Mouse (Mus musculus): ENCODE measurements around the gene Rpl10a. TPM values are rescaled to one million over a fixed set of nuclear protein-coding genes. Genes with fewer than 3 reads are reported as not detected.

Gene Rpl10a
- polyA plus RNA-seq, 1 experiment from 2014 or later = 365 TPM

GRCm38 (mm10) chr17:28341091-28341490 is 12.8 kb downstream of the Rpl10a start:
- Histone ChIP-seq H3K4me3 (peak overlapping the region; percentile 47), H3K27ac (peak overlapping the region; percentile 87), H3K4me1 (peaks cover 65% of the 10 kb centered on the region), H3K36me3 (peaks cover 42% of the 10 kb centered on the region), H3K9me3 (0 out of 2 replicates have a peak, but pooled peaks cover 4% of the 10 kb centered on the region), H3K27me3 (ENCODE audit: insufficient read depth, poor library complexity, severe bottlenecking) (peaks cover 8% of the 10 kb centered on the region; the same call in 1 of the 2 replicates)
- DNase-seq (ENCODE audit: low spot score) = peak; percentile 93
- WGBS = 3% methylated on average over 26 of the region's 26 CpGs

- Histone ChIP-seq H3K27me3 (ENCODE audit: insufficient read depth, poor library complexity, severe bottlenecking) (peaks cover 9% of the 10 kb centered on the region; the same call in 1 of the 2 replicates), H3K36me3 (peaks cover 18% of the 10 kb centered on the region), H3K27ac (peak overlapping the region; percentile 91), H3K4me1 (peaks cover 86% of the 10 kb centered on the region), H3K4me3 (peak overlapping the region; percentile 47), H3K9me3 (0 out of 2 replicates have a peak, but pooled peaks cover 4% of the 10 kb centered on the region)
- WGBS = 18% methylated on average over 4 of the region's 4 CpGs
- DNase-seq (ENCODE audit: low spot score) = peak; percentile 90
Observed at GRCm38 (mm10) chr17:28344050-28344607, 15.9 kb downstream of the Rpl10a start.

- peak overlapping the region; percentile 91 for H3K27ac ChIP-seq
- no peak for DNase-seq (ENCODE audit: low spot score)
- 19% methylated on average over 3 of the region's 3 CpGs for WGBS
- H3K4me3 ChIP-seq = peak overlapping the region; percentile 47
- H3K4me1 ChIP-seq = peaks cover 91% of the 10 kb centered on the region
- peaks cover 13% of the 10 kb centered on the region for H3K36me3 ChIP-seq
- 0 out of 2 replicates have a peak, but pooled peaks cover 2% of the 10 kb centered on the region for H3K9me3 ChIP-seq
- H3K27me3 ChIP-seq (ENCODE audit: insufficient read depth, poor library complexity, severe bottlenecking) = peaks cover 9% of the 10 kb centered on the region; the same call in 1 of the 2 replicates
Observed at GRCm38 (mm10) chr17:28344670-28345069, 16.4 kb downstream of the Rpl10a start.

GRCm38 (mm10) chr17:28345271-28345721 is 17.0 kb downstream of the Rpl10a start:
- Histone ChIP-seq H3K4me3 (peak overlapping the region; percentile 47), H3K4me1 (peaks cover 86% of the 10 kb centered on the region), H3K36me3 (peaks cover 6% of the 10 kb centered on the region), H3K27me3 (ENCODE audit: insufficient read depth, poor library complexity, severe bottlenecking) (peaks cover 9% of the 10 kb centered on the region; the same call in 1 of the 2 replicates), H3K9me3 (no peaks in the 10 kb centered on the region), H3K27ac (peak overlapping the region; percentile 91)
- no peak for DNase-seq (ENCODE audit: low spot score)
- WGBS = 5% methylated on average over 7 of the region's 8 CpGs

- no peak for DNase-seq (ENCODE audit: low spot score)
- Histone ChIP-seq H3K27me3 (ENCODE audit: insufficient read depth, poor library complexity, severe bottlenecking) (peaks cover 9% of the 10 kb centered on the region; the same call in 1 of the 2 replicates), H3K36me3 (peaks cover 3% of the 10 kb centered on the region; the same call in 1 of the 2 replicates), H3K9me3 (no peaks in the 10 kb centered on the region), H3K27ac (peak overlapping the region; percentile 91), H3K4me1 (peaks cover 84% of the 10 kb centered on the region), H3K4me3 (peak overlapping the region; percentile 47)
- 8% methylated on average over 10 of the region's 10 CpGs for WGBS
Observed at GRCm38 (mm10) chr17:28345882-28346281, 17.6 kb downstream of the Rpl10a start.

GRCm38 (mm10) chr17:28347327-28347726 is 19.1 kb downstream of the Rpl10a start:
- peaks cover 3% of the 10 kb centered on the region; the same call in 1 of the 2 replicates for H3K36me3 ChIP-seq
- no peaks in the 10 kb centered on the region for H3K9me3 ChIP-seq
- no peak overlapping the region for H3K4me3 ChIP-seq
- no peak overlapping the region for H3K27ac ChIP-seq
- no peak for DNase-seq (ENCODE audit: low spot score)
- WGBS = 79% methylated on average over 10 of the region's 10 CpGs
- peaks cover 23% of the 10 kb centered on the region for H3K27me3 ChIP-seq (ENCODE audit: insufficient read depth, poor library complexity, severe bottlenecking)
- H3K4me1 ChIP-seq = peaks cover 86% of the 10 kb centered on the region

- H3K27ac ChIP-seq = peak overlapping the region; percentile 75
- no peak for DNase-seq (ENCODE audit: low spot score)
- no peaks in the 10 kb centered on the region for H3K9me3 ChIP-seq
- H3K4me3 ChIP-seq = peak overlapping the region; percentile 91
- 44% methylated on average over 6 of the region's 6 CpGs for WGBS
- H3K4me1 ChIP-seq = peaks cover 82% of the 10 kb centered on the region
- H3K27me3 ChIP-seq (ENCODE audit: insufficient read depth, poor library complexity, severe bottlenecking) = peaks cover 32% of the 10 kb centered on the region
- peaks cover 3% of the 10 kb centered on the region; the same call in 1 of the 2 replicates for H3K36me3 ChIP-seq
Observed at GRCm38 (mm10) chr17:28348211-28348610, 19.9 kb downstream of the Rpl10a start.

GRCm38 (mm10) chr17:28349264-28349880 is 21.1 kb downstream of the Rpl10a start:
- H3K9me3 ChIP-seq = no peaks in the 10 kb centered on the region
- no peak for DNase-seq (ENCODE audit: low spot score)
- peak overlapping the region; percentile 91 for H3K4me3 ChIP-seq
- H3K27me3 ChIP-seq (ENCODE audit: insufficient read depth, poor library complexity, severe bottlenecking) = peaks cover 35% of the 10 kb centered on the region
- peaks cover 70% of the 10 kb centered on the region for H3K4me1 ChIP-seq
- H3K27ac ChIP-seq = peak overlapping the region; percentile 96
- H3K36me3 ChIP-seq = peaks cover 3% of the 10 kb centered on the region; the same call in 1 of the 2 replicates
- WGBS = 11% methylated on average over 13 of the region's 13 CpGs

GRCm38 (mm10) chr17:28349901-28350465 is 21.7 kb downstream of the Rpl10a start:
- H3K27me3 ChIP-seq (ENCODE audit: insufficient read depth, poor library complexity, severe bottlenecking) = peaks cover 33% of the 10 kb centered on the region
- peak overlapping the region; percentile 91 for H3K4me3 ChIP-seq
- H3K9me3 ChIP-seq = no peaks in the 10 kb centered on the region
- H3K36me3 ChIP-seq = peaks cover 3% of the 10 kb centered on the region; the same call in 1 of the 2 replicates
- peaks cover 64% of the 10 kb centered on the region for H3K4me1 ChIP-seq
- no peak for DNase-seq (ENCODE audit: low spot score)
- WGBS = under 1% methylated on average over 54 of the region's 54 CpGs
- H3K27ac ChIP-seq = peak overlapping the region; percentile 96

GRCm38 (mm10) chr17:28350466-28351352 is 22.4 kb downstream of the Rpl10a start, which contains the start of gene Tead3:
TSS of gene Tead3 (minus strand) at chr17:28350817.
- peak; percentile 95 for DNase-seq (ENCODE audit: low spot score)
- peaks cover 57% of the 10 kb centered on the region for H3K4me1 ChIP-seq
- H3K27ac ChIP-seq = peak within 1 kb of the TSS; percentile 96
- peaks cover 33% of the 10 kb centered on the region for H3K27me3 ChIP-seq (ENCODE audit: insufficient read depth, poor library complexity, severe bottlenecking)
- H3K9me3 ChIP-seq = no peaks in the 10 kb centered on the region
- WGBS = under 1% methylated on average over 68 of the region's 73 CpGs
- H3K4me3 ChIP-seq = peak within 1 kb of the TSS; percentile 91
- peaks cover 3% of the 10 kb centered on the region; the same call in 1 of the 2 replicates for H3K36me3 ChIP-seq

GRCm38 (mm10) chr17:28351353-28351890 is 23.2 kb downstream of the Rpl10a start:
- Histone ChIP-seq H3K4me3 (peak overlapping the region; percentile 91), H3K27ac (peak overlapping the region; percentile 96), H3K27me3 (ENCODE audit: insufficient read depth, poor library complexity, severe bottlenecking) (peaks cover 30% of the 10 kb centered on the region), H3K36me3 (peaks cover 3% of the 10 kb centered on the region; the same call in 1 of the 2 replicates), H3K9me3 (no peaks in the 10 kb centered on the region), H3K4me1 (peaks cover 50% of the 10 kb centered on the region)
- 0% methylated on average over 29 of the region's 29 CpGs for WGBS
- DNase-seq (ENCODE audit: low spot score) = no peak

GRCm38 (mm10) chr17:28352018-28352417 is 23.7 kb downstream of the Rpl10a start:
- peak; percentile 91 for DNase-seq (ENCODE audit: low spot score)
- peak overlapping the region; percentile 96 for H3K27ac ChIP-seq
- peaks cover 3% of the 10 kb centered on the region; the same call in 1 of the 2 replicates for H3K36me3 ChIP-seq
- peaks cover 46% of the 10 kb centered on the region for H3K4me1 ChIP-seq
- no peaks in the 10 kb centered on the region for H3K9me3 ChIP-seq
- WGBS = 15% methylated on average over 11 of the region's 11 CpGs
- peak overlapping the region; percentile 91 for H3K4me3 ChIP-seq
- peaks cover 30% of the 10 kb centered on the region for H3K27me3 ChIP-seq (ENCODE audit: insufficient read depth, poor library complexity, severe bottlenecking)

Measured in heart, embryonic 10.5 days (tissue).